Mouse (Mus musculus): Measurements from ENCODE around the gene Fam126a. TPM values are rescaled to one million over a fixed set of nuclear protein-coding genes. Genes with fewer than 3 reads are reported as not detected.

The Fam126a gene
- polyA plus RNA-seq, 1 experiment from 2014 or later = 36.4 TPM

GRCm38 (mm10) chr5:23974994-23975575, 55.4 kb downstream of the Fam126a start:
- 95% methylated on average over 3 of the region's 3 CpGs for WGBS

GRCm38 (mm10) chr5:23967705-23968104, 62.8 kb downstream of the Fam126a start:
- no peak for ATAC-seq (ENCODE audit: low FRiP score)
- H3K9ac ChIP-seq = no peak overlapping the region
- peaks cover 11% of the 10 kb centered on the region for H3K4me1 ChIP-seq (replicated peaks)
- H3K27ac ChIP-seq = peak overlapping the region; percentile 67
- H3K36me3 ChIP-seq = peaks cover 15% of the 10 kb centered on the region
- WGBS = 57% methylated on average over 5 of the region's 5 CpGs
- H3K4me2 ChIP-seq = no peak overlapping the region
- no peak overlapping the region for H3K4me3 ChIP-seq
- H3K27me3 ChIP-seq = no peaks in the 10 kb centered on the region
- H3K9me3 ChIP-seq = no peaks in the 10 kb centered on the region

More at GRCm38 (mm10) chr5:23974994-23975575, 55.4 kb downstream of the Fam126a start:
- no peak overlapping the region for H3K9ac ChIP-seq
- H3K4me1 ChIP-seq (replicated peaks) = no peaks in the 10 kb centered on the region
- H3K9me3 ChIP-seq = no peaks in the 10 kb centered on the region
- no peak for ATAC-seq (ENCODE audit: low FRiP score)
- H3K36me3 ChIP-seq = peaks cover 33% of the 10 kb centered on the region
- no peaks in the 10 kb centered on the region for H3K27me3 ChIP-seq
- H3K4me3 ChIP-seq = no peak overlapping the region
- H3K4me2 ChIP-seq = no peak overlapping the region
- no peak overlapping the region for H3K27ac ChIP-seq

- Histone ChIP-seq H3K9ac (no peak overlapping the region), H3K27ac (no peak overlapping the region), H3K36me3 (peaks cover 19% of the 10 kb centered on the region), H3K27me3 (no peaks in the 10 kb centered on the region), H3K4me3 (no peak overlapping the region), H3K4me1 (replicated peaks) (peaks cover 11% of the 10 kb centered on the region), H3K9me3 (no peaks in the 10 kb centered on the region), H3K4me2 (no peak overlapping the region)
- no peak for ATAC-seq (ENCODE audit: low FRiP score)
- 83% methylated on average over 10 of the region's 10 CpGs for WGBS
Observed at GRCm38 (mm10) chr5:23964599-23965165, 65.8 kb downstream of the Fam126a start.

- H3K27me3 ChIP-seq = no peaks in the 10 kb centered on the region
- no peaks in the 10 kb centered on the region for H3K36me3 ChIP-seq
- H3K4me3 ChIP-seq = no peak overlapping the region
- H3K9me3 ChIP-seq = no peaks in the 10 kb centered on the region
- no peak overlapping the region for H3K9ac ChIP-seq
- WGBS = 97% methylated on average over 5 of the region's 5 CpGs
- H3K4me1 ChIP-seq (replicated peaks) = no peaks in the 10 kb centered on the region
- ATAC-seq (ENCODE audit: low FRiP score) = no peak
- no peak overlapping the region for H3K4me2 ChIP-seq
- H3K27ac ChIP-seq = no peak overlapping the region
Observed at GRCm38 (mm10) chr5:23953047-23953446, 77.4 kb downstream of the Fam126a start.

- H3K4me3 ChIP-seq = no peak overlapping the region
- H3K27me3 ChIP-seq = no peaks in the 10 kb centered on the region
- no peaks in the 10 kb centered on the region for H3K36me3 ChIP-seq
- no peaks in the 10 kb centered on the region for H3K9me3 ChIP-seq
- H3K4me1 ChIP-seq (replicated peaks) = no peaks in the 10 kb centered on the region
- no peak overlapping the region for H3K9ac ChIP-seq
- H3K27ac ChIP-seq = no peak overlapping the region
- 48% methylated on average over 3 of the region's 3 CpGs for WGBS
- ATAC-seq (ENCODE audit: low FRiP score) = no peak
- H3K4me2 ChIP-seq = no peak overlapping the region
Observed at GRCm38 (mm10) chr5:23948071-23948470, 82.4 kb downstream of the Fam126a start.

- H3K9ac ChIP-seq = no peak overlapping the region
- H3K4me3 ChIP-seq = no peak overlapping the region
- WGBS = 10% methylated on average over 1 of the region's 1 CpGs
- no peaks in the 10 kb centered on the region for H3K27me3 ChIP-seq
- no peaks in the 10 kb centered on the region for H3K9me3 ChIP-seq
- no peaks in the 10 kb centered on the region for H3K4me1 ChIP-seq (replicated peaks)
- H3K4me2 ChIP-seq = no peak overlapping the region
- no peak overlapping the region for H3K27ac ChIP-seq
- no peaks in the 10 kb centered on the region for H3K36me3 ChIP-seq
- no peak for ATAC-seq (ENCODE audit: low FRiP score)
Observed at GRCm38 (mm10) chr5:23945056-23945455, 85.4 kb downstream of the Fam126a start.

GRCm38 (mm10) chr5:23943534-23943933, 87.0 kb downstream of the Fam126a start:
- H3K27ac ChIP-seq = no peak overlapping the region
- H3K27me3 ChIP-seq = no peaks in the 10 kb centered on the region
- no peak overlapping the region for H3K9ac ChIP-seq
- no peaks in the 10 kb centered on the region for H3K9me3 ChIP-seq
- H3K4me2 ChIP-seq = no peak overlapping the region
- H3K36me3 ChIP-seq = no peaks in the 10 kb centered on the region
- H3K4me1 ChIP-seq (replicated peaks) = no peaks in the 10 kb centered on the region
- H3K4me3 ChIP-seq = no peak overlapping the region
- WGBS = 90% methylated on average over 2 of the region's 2 CpGs
- no peak for ATAC-seq (ENCODE audit: low FRiP score)

- no peak overlapping the region for H3K9ac ChIP-seq
- peaks cover 9% of the 10 kb centered on the region for H3K4me1 ChIP-seq (replicated peaks)
- 85% methylated on average over 12 of the region's 12 CpGs for WGBS
- H3K27me3 ChIP-seq = no peaks in the 10 kb centered on the region
- ATAC-seq (ENCODE audit: low FRiP score) = no peak
- no peaks in the 10 kb centered on the region for H3K36me3 ChIP-seq
- no peaks in the 10 kb centered on the region for H3K9me3 ChIP-seq
- no peak overlapping the region for H3K27ac ChIP-seq
- no peak overlapping the region for H3K4me2 ChIP-seq
- no peak overlapping the region for H3K4me3 ChIP-seq
Observed at GRCm38 (mm10) chr5:23923481-23924165, 106.9 kb downstream of the Fam126a start.

- WGBS = 80% methylated on average over 12 of the region's 12 CpGs
- Histone ChIP-seq H3K27ac (no peak overlapping the region; the same call in 1 of the 2 replicates), H3K27me3 (no peaks in the 10 kb centered on the region), H3K9me3 (no peaks in the 10 kb centered on the region), H3K4me3 (no peak overlapping the region), H3K9ac (no peak overlapping the region), H3K36me3 (no peaks in the 10 kb centered on the region), H3K4me2 (no peak overlapping the region), H3K4me1 (replicated peaks) (peaks cover 9% of the 10 kb centered on the region)
- no peak for ATAC-seq (ENCODE audit: low FRiP score)
Observed at GRCm38 (mm10) chr5:23922516-23923291, 107.8 kb downstream of the Fam126a start.

- Histone ChIP-seq H3K36me3 (no peaks in the 10 kb centered on the region), H3K4me1 (replicated peaks) (peaks cover 9% of the 10 kb centered on the region), H3K27ac (no peak overlapping the region), H3K27me3 (no peaks in the 10 kb centered on the region), H3K9me3 (no peaks in the 10 kb centered on the region), H3K9ac (no peak overlapping the region), H3K4me2 (no peak overlapping the region), H3K4me3 (no peak overlapping the region)
- WGBS = 100% methylated on average over 1 of the region's 1 CpGs
- no peak for ATAC-seq (ENCODE audit: low FRiP score)
Observed at GRCm38 (mm10) chr5:23921316-23921715, 109.2 kb downstream of the Fam126a start.

GRCm38 (mm10) chr5:23919892-23920731, 110.4 kb downstream of the Fam126a start:
- Histone ChIP-seq H3K27ac (no peak overlapping the region), H3K27me3 (no peaks in the 10 kb centered on the region), H3K4me2 (no peak overlapping the region), H3K9ac (no peak overlapping the region), H3K9me3 (no peaks in the 10 kb centered on the region), H3K4me1 (replicated peaks) (peaks cover 9% of the 10 kb centered on the region), H3K4me3 (no peak overlapping the region), H3K36me3 (no peaks in the 10 kb centered on the region)
- no peak for ATAC-seq (ENCODE audit: low FRiP score)
- WGBS = 70% methylated on average over 7 of the region's 7 CpGs

- Histone ChIP-seq H3K4me3 (no peak overlapping the region), H3K9ac (no peak overlapping the region), H3K9me3 (no peaks in the 10 kb centered on the region), H3K27ac (no peak overlapping the region), H3K4me1 (replicated peaks) (peaks cover 9% of the 10 kb centered on the region), H3K4me2 (no peak overlapping the region), H3K36me3 (no peaks in the 10 kb centered on the region), H3K27me3 (no peaks in the 10 kb centered on the region)
- 97% methylated on average over 1 of the region's 1 CpGs for WGBS
- ATAC-seq (ENCODE audit: low FRiP score) = no peak
Observed at GRCm38 (mm10) chr5:23917301-23917700, 113.2 kb downstream of the Fam126a start.

Data from hindbrain, embryonic 13.5 days (tissue).